Mouse (Mus musculus) limb, embryonic 13.5 days (tissue): Measurements from ENCODE around the gene Hbs1l. TPM values are rescaled to one million over a fixed set of nuclear protein-coding genes. Genes with fewer than 3 reads are reported as not detected.

Experiments
- ATAC-seq: fragments of 200-750 bp; cut with Nextera tagmentation; 2 replicates; pipeline ENCODE4 v1.8.0; 2017; ENCODE audit warnings: low read depth, moderate number of reproducible peaks, moderate TSS enrichment; ENCODE audit not compliant: low FRiP score
- H3K27ac ChIP-seq: fragments of 300-500 bp; sonication (generic); 2 replicates; pipeline ENCODE4 v1.5.1; 2015; ENCODE audit warnings: inconsistent platforms, mild to moderate bottlenecking, moderate library complexity
- H3K27me3 ChIP-seq: fragments of 300-500 bp; sonication (generic); 2 replicates; pipeline ENCODE4 v1.6.1; 2015; ENCODE audit warnings: mild to moderate bottlenecking, inconsistent platforms
- H3K36me3 ChIP-seq: fragments of 300-500 bp; sonication (generic); 2 replicates; pipeline ENCODE4 v1.6.1; 2015; ENCODE audit warnings: inconsistent platforms, mild to moderate bottlenecking, moderate library complexity
- H3K4me1 ChIP-seq: fragments of 300-500 bp; sonication (generic); 2 replicates; pipeline ENCODE4 v1.6.1; 2015; ENCODE audit warnings: inconsistent platforms
- H3K4me2 ChIP-seq: fragments of 300-500 bp; sonication (generic); replicated peaks from 2 replicates; pipeline ENCODE4 v1.6.1; 2015; ENCODE audit warnings: inconsistent platforms, mild to moderate bottlenecking, moderate library complexity
- H3K4me3 ChIP-seq: fragments of 300-500 bp; sonication (generic); 2 replicates; pipeline ENCODE4 v1.5.1; 2015; ENCODE audit warnings: moderate library complexity, mild to moderate bottlenecking, inconsistent platforms
- H3K9ac ChIP-seq: fragments of 300-500 bp; sonication (generic); 2 replicates; pipeline ENCODE4 v1.6.1; 2015; ENCODE audit warnings: mild to moderate bottlenecking, inconsistent platforms
- H3K9me3 ChIP-seq: fragments of 300-500 bp; sonication (generic); 2 replicates; pipeline ENCODE4 v1.6.1; 2016; ENCODE audit warnings: inconsistent platforms
- WGBS: fragments of 180-500 bp; shearing (Covaris S2); methylation state at CpG from one replicate; pipeline ENCODE4 v1.1.7; 2015; 5-methylcytosine and 5-hydroxymethylcytosine counted together
- polyA plus RNA-seq: library from polyadenylated mRNA; unstranded; fragments of >200 nt; fragmentation: Nextera tagmentation; extraction: Ambion mirVana; gene quantifications from 2 replicates; pipeline ENCODE4 v1.2.1, GENCODE M21; 2015

Hbs1l gene
- polyA plus RNA-seq, 1 experiment from 2014 or later, result 96.7 TPM

DNA sequence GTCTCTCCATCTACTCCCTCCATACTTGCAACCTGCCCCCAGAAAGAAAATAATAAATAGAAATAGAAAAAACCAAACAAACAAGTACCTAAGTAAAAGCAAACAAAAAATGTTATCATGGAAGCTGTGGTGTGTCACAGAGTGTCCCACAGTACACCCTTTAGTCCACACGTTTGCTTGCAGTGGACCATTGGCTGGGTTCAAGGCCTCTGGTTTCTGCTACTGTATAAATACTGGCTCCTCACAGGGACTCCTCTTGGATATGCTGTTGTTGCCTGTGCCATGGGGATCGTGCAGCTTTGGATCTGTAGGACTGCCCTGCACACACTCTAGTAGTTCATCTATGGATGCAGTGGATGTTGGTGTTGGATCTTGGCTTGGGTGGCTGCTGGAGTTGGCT is 54.2 kb downstream of the Hbs1l start:
- Histone ChIP-seq H3K4me3 (no peak overlapping the region), H3K9ac (no peak overlapping the region), H3K9me3 (no peaks in the 10 kb centered on the region), H3K4me2 (no peak overlapping the region), H3K4me1 (no peaks in the 10 kb centered on the region), H3K27ac (no peak overlapping the region), H3K36me3 (peaks cover 69% of the 10 kb centered on the region), H3K27me3 (no peaks in the 10 kb centered on the region)
- ATAC-seq, result no peak
- WGBS, result 93% methylated on average over 2 of the region's 2 CpGs

DNA sequence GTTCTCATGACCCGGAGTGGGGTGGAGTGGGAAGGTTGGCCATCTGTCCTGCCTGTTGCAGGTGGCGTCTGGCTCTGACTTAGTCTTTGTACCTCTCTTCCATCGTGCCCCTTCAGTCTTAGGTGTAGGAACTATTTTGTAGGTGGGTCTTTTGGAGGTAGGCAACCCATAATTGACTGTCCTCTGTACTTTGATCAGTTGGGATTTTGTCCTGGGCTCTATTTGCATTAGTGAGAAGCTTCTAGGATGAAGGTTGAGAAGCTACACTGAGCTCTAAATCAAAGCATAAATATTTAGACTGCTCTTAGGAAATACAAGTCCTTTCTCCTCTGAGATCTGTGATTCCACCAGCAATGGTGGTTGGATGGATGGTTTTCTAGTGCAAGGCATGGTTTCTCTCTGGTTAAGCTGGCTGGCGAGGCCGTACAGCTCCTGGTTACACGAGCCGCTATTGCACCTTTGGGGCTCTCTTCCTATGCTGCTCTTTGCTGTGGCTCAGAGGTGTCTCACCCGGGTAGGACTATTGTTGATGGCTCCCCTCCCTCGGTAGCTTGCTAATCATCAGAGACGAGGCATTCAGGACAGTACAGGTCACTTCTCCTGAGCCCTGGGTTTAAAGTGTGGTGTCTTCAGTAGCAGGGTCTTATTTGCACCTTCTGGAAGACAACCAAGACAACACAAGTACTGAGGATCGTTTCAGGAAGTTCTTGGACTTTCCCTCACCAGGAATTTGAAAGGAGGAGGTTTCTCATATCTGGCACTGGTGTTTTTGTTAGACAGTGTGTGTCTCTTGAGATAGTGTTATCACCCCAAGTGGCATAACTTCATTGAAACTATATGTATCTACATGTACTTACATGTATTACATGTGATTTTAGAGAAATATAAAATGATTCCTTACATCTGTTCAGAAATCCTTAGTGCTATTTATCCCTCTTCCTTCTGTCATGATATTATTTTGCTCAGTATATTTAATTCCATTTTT is 55.0 kb downstream of the Hbs1l start:
- ATAC-seq, result no peak

DNA sequence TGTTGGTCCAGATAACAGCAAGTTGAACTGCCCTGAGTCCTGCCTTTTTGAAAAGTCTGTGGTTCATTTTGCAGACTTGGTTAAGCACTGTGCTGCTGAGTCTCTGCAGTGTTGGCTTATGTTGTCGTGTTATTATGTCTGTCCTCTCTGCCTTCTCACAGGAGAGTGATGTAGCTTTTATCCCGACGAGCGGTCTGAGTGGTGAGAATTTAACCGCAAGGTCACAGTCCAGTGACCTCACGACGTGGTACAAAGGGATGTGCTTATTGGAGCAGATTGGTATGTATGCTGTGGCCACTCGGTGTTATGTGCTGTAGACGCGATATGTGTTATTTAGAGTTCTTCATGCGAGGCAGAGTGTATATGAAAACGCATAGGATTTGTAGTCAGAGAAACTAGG is 56.0 kb downstream of the Hbs1l start:
- no peak overlapping the region for H3K4me2 ChIP-seq
- no peaks in the 10 kb centered on the region for H3K27me3 ChIP-seq
- no peak overlapping the region for H3K9ac ChIP-seq
- no peaks in the 10 kb centered on the region for H3K4me1 ChIP-seq
- no peaks in the 10 kb centered on the region for H3K9me3 ChIP-seq
- ATAC-seq, result no peak
- 90% methylated on average over 12 of the region's 12 CpGs for WGBS
- H3K4me3 ChIP-seq, result no peak overlapping the region
- H3K36me3 ChIP-seq, result peaks cover 72% of the 10 kb centered on the region
- H3K27ac ChIP-seq, result no peak overlapping the region

More for the DNA sequence above, 55.0 kb downstream of the Hbs1l start:
- H3K36me3 ChIP-seq, result peaks cover 66% of the 10 kb centered on the region
- H3K4me1 ChIP-seq, result no peaks in the 10 kb centered on the region
- no peak overlapping the region for H3K9ac ChIP-seq
- H3K4me2 ChIP-seq, result no peak overlapping the region
- H3K4me3 ChIP-seq, result no peak overlapping the region
- WGBS, result 88% methylated on average over 11 of the region's 11 CpGs
- H3K27me3 ChIP-seq, result no peaks in the 10 kb centered on the region
- no peaks in the 10 kb centered on the region for H3K9me3 ChIP-seq
- H3K27ac ChIP-seq, result no peak overlapping the region

DNA sequence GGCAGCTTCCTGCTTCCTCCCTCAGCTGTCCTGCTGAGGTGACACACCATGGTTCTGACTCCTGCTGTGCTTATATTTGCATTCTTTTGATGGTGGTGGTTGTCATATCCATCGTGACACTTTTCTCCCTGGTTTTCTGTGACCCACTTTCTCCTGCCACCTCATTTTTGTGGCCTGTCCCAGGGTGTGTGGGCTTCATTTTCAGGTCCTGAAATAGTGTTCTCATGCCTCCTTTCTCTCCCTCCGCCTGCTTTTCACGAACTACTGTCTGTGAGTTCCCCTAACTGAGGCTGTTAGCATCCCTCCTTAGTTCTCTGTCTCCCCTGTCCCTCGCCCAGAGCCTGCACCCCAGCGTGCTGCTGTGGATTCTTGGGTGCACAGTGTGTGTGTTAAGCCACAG is 58.1 kb downstream of the Hbs1l start:
- Histone ChIP-seq H3K4me2 (no peak overlapping the region), H3K27ac (no peak overlapping the region), H3K4me1 (no peaks in the 10 kb centered on the region), H3K9me3 (no peaks in the 10 kb centered on the region), H3K36me3 (peaks cover 78% of the 10 kb centered on the region), H3K27me3 (no peaks in the 10 kb centered on the region), H3K9ac (no peak overlapping the region), H3K4me3 (no peak overlapping the region)
- no peak for ATAC-seq
- 61% methylated on average over 5 of the region's 5 CpGs for WGBS

DNA sequence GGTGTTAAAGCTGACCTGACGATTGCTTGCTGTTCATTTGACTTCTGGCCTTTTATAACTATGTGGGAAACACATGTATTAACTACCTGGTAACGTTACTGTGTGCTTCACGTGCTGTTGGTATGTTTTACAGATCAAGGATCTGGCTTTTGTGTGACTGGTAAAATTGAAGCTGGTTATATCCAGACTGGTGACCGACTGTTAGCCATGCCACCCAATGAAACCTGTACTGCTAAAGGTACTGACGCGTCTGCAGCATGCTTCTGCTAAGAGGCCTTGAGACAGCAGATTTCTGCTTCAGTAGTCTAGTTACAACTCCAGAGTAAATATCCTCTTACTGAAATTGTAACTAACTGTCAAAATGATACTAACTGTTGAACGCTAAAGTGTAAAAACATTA is 58.7 kb downstream of the Hbs1l start:
- 86% methylated on average over 7 of the region's 7 CpGs for WGBS
- no peak for ATAC-seq
- H3K4me3 ChIP-seq, result no peak overlapping the region
- no peak overlapping the region for H3K9ac ChIP-seq
- peaks cover 81% of the 10 kb centered on the region for H3K36me3 ChIP-seq
- no peak overlapping the region for H3K4me2 ChIP-seq
- no peaks in the 10 kb centered on the region for H3K4me1 ChIP-seq
- H3K9me3 ChIP-seq, result no peaks in the 10 kb centered on the region
- H3K27ac ChIP-seq, result no peak overlapping the region
- H3K27me3 ChIP-seq, result no peaks in the 10 kb centered on the region

DNA sequence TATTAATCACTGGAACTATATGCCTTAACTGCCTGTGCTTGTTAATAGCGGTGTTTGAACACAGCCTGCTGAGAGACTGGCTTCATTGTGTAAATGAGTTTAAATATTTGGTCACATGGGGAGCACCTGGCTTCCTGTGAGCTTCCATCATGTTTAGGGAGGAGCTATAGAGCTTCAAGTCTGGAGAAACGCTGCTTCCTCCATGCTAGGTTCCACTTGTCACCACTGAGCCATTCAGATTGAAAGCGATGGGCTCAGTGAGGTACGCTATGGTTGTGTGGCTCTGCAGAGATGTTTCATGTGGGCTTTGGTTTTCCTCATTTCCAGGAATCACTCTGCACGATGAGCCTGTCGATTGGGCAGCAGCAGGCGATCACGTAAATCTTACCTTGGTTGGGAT is 62.2 kb downstream of the Hbs1l start:
- Histone ChIP-seq H3K9me3 (no peaks in the 10 kb centered on the region), H3K9ac (no peak overlapping the region), H3K36me3 (peaks cover 74% of the 10 kb centered on the region), H3K4me3 (no peak overlapping the region), H3K4me2 (no peak overlapping the region), H3K4me1 (no peaks in the 10 kb centered on the region), H3K27me3 (no peaks in the 10 kb centered on the region), H3K27ac (no peak overlapping the region)
- WGBS, result 88% methylated on average over 8 of the region's 8 CpGs
- no peak for ATAC-seq

DNA sequence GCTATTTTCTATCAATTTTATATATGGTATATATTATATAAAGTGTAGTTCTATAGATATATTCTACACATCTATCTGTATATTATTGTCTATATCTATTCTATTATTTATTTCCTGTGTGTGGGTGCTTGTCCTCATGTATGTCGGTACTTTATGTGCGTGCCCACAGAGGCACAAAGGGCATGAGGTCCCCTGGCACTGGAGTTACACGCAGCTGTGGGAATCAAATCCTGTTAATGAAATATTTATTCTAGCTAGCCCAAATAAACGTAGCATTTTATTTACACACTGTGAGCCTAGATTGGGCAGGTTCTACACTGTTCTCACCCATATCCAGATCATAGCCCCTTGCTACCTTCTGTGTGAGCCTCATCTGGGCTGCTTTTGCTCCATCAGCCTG is 63.3 kb downstream of the Hbs1l start:
- Histone ChIP-seq H3K9ac (no peak overlapping the region), H3K4me2 (no peak overlapping the region), H3K36me3 (peaks cover 71% of the 10 kb centered on the region), H3K4me1 (no peaks in the 10 kb centered on the region), H3K27ac (no peak overlapping the region), H3K9me3 (no peaks in the 10 kb centered on the region), H3K4me3 (no peak overlapping the region), H3K27me3 (no peaks in the 10 kb centered on the region)
- 96% methylated on average over 4 of the region's 4 CpGs for WGBS
- ATAC-seq, result no peak

DNA sequence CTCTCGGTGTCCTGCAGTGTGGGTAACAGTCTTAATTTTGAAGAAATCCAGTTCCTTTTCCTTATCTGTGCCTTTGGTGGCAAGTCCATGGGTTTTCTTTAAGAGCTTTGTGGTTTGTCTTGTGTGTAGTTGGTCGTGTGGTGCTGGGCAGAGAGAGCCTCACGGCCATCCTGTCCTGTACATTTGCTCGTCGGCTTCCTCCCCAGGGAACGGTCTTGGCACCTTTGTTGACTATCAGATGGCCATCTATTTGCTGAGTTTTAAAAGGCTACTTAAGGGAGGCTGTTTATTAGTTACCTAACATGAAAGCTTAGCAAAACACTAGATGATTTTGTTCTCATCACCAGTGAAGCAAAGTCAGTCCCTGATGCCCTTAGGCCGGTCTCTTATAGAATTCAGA is 66.1 kb downstream of the Hbs1l start:
- H3K4me1 ChIP-seq, result no peaks in the 10 kb centered on the region
- H3K4me3 ChIP-seq, result no peak overlapping the region
- no peak overlapping the region for H3K27ac ChIP-seq
- H3K9me3 ChIP-seq, result no peaks in the 10 kb centered on the region
- peaks cover 73% of the 10 kb centered on the region for H3K36me3 ChIP-seq
- H3K27me3 ChIP-seq, result no peaks in the 10 kb centered on the region
- 68% methylated on average over 7 of the region's 7 CpGs for WGBS
- no peak for ATAC-seq
- H3K9ac ChIP-seq, result no peak overlapping the region
- H3K4me2 ChIP-seq, result no peak overlapping the region

DNA sequence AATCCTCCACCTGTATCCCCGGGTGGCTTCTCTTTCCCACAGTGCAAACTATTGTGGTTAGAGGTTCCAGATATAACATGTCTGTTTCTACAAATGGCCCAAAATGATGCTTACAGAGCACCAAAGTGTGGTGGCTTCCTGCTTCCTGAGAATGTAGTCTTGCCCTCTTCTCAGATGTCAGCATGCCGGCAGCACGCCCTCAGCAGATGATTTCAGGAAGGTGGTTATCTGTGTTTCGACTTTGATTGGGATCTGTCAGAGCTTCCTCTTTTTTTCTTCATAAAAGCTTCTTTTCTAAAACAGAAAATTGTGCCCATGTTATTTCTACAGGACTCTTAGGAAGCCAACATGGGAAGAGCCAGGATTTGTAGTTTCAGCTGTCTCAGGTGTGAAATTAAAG is 67.5 kb downstream of the Hbs1l start:
- Histone ChIP-seq H3K4me3 (no peak overlapping the region), H3K4me2 (no peak overlapping the region), H3K4me1 (no peaks in the 10 kb centered on the region), H3K27ac (no peak overlapping the region), H3K27me3 (no peaks in the 10 kb centered on the region), H3K9me3 (no peaks in the 10 kb centered on the region), H3K9ac (no peak overlapping the region), H3K36me3 (peaks cover 75% of the 10 kb centered on the region)
- 91% methylated on average over 4 of the region's 4 CpGs for WGBS
- ATAC-seq, result no peak

DNA sequence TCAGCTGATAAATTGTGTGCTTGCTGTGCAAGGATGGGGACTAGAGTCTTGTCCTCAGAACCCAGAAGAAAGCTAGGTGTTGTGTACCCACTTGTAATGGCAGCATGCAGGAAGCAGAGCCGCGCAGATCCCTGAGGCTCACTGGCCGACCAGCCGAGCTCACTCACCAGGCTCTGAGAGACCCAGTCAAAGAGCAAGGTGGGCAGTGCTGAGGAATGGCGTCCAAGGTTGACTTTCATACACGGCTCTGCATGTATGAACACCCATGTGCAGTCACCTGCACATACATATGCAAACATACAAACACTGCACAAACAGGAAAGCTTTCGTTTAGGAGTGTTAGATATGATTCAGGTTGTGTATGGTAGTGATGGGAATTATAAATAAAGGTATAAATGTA is 69.2 kb downstream of the Hbs1l start:
- 95% methylated on average over 7 of the region's 7 CpGs for WGBS
- Histone ChIP-seq H3K9me3 (no peaks in the 10 kb centered on the region), H3K4me2 (no peak overlapping the region), H3K9ac (no peak overlapping the region), H3K4me1 (no peaks in the 10 kb centered on the region), H3K27me3 (no peaks in the 10 kb centered on the region), H3K36me3 (peaks cover 80% of the 10 kb centered on the region), H3K4me3 (no peak overlapping the region), H3K27ac (no peak overlapping the region)
- ATAC-seq, result no peak

DNA sequence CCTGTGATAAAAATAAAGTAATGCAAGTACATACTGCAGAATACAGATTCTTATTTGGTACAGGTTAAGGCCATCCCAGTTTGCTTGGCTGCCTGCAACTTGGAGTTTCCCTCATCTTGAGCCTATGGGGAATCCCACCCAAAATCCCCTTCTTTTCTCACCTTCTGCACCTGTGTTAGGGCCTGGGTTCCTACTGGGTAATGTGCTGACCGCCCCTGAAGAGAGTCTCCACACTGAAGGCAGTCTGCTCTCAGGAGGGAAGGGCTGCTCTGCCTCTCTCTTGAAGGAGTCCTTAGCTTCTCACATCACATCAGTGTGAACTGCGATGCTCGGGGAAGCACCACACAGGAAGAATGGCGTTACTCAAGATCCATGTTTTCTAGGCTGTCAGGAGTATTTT is 70.1 kb downstream of the Hbs1l start:
- no peaks in the 10 kb centered on the region for H3K9me3 ChIP-seq
- no peak overlapping the region for H3K9ac ChIP-seq
- no peak overlapping the region for H3K4me2 ChIP-seq
- WGBS, result 86% methylated on average over 4 of the region's 4 CpGs
- no peaks in the 10 kb centered on the region for H3K4me1 ChIP-seq
- no peak overlapping the region for H3K27ac ChIP-seq
- H3K36me3 ChIP-seq, result peaks cover 76% of the 10 kb centered on the region
- H3K4me3 ChIP-seq, result no peak overlapping the region
- ATAC-seq, result no peak
- H3K27me3 ChIP-seq, result no peaks in the 10 kb centered on the region

DNA sequence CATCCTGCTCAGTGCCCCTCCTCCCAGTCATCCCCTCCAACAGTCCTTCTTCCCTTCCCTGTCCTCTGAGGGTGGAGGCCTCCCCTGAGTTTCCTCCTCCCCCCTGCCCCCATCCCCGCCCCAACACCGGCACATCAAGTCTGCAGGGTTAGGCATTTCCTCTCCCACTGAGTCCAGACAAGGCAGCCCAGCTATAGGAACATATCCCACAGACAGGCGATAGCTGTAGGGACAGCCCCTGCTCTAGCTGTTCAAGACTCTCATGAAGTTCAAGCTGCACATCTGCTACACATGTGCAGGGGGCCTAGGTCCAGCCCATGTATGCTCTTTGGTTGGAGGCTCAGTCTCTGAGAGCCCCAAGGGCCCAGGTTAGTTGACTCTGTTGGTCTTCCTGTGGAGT is 70.7 kb downstream of the Hbs1l start:
- H3K27me3 ChIP-seq, result no peaks in the 10 kb centered on the region
- no peak overlapping the region for H3K9ac ChIP-seq
- no peaks in the 10 kb centered on the region for H3K9me3 ChIP-seq
- no peaks in the 10 kb centered on the region for H3K4me1 ChIP-seq
- ATAC-seq, result no peak
- no peak overlapping the region for H3K4me2 ChIP-seq
- H3K4me3 ChIP-seq, result no peak overlapping the region
- H3K27ac ChIP-seq, result no peak overlapping the region
- H3K36me3 ChIP-seq, result peaks cover 76% of the 10 kb centered on the region
- 73% methylated on average over 3 of the region's 3 CpGs for WGBS

DNA sequence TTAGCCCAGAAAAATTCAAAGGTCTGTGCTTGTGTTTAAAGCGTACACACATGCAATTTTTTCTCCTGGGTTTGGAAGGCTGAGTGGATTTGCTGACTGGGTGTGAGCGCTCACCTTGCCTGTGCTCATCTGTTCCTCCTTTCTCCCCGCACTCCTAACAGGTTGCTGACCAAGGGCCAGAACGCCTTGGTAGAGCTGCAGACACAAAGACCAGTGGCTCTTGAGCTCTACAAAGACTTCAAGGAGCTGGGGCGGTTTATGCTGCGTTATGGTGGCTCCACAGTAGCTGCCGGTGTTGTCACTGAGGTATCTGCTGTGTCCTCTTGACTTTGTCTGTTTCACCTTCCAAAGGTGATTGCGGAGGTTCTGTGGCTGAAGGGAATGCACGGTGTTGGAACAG is 71.7 kb downstream of the Hbs1l start:
- Histone ChIP-seq H3K27ac (no peak overlapping the region), H3K4me2 (no peak overlapping the region), H3K9me3 (no peaks in the 10 kb centered on the region), H3K4me1 (no peaks in the 10 kb centered on the region), H3K4me3 (no peak overlapping the region), H3K36me3 (peaks cover 68% of the 10 kb centered on the region), H3K9ac (no peak overlapping the region), H3K27me3 (no peaks in the 10 kb centered on the region)
- 93% methylated on average over 9 of the region's 9 CpGs for whole genome bisulfite sequencing
- ATAC-seq, result no peak
